Mouse (Mus musculus) intestine, embryonic 14.5 days (tissue): ENCODE measurements around the gene Pptc7. TPM values are rescaled to one million over a fixed set of nuclear protein-coding genes. Genes with fewer than 3 reads are reported as not detected.

Experiments
- ATAC-seq: fragments of 200-750 bp; cut with Nextera tagmentation; replicated peaks from 2 replicates; pipeline ENCODE4 v1.8.0; 2017; ENCODE audit warnings: low read depth, moderate number of reproducible peaks, moderate TSS enrichment, moderate library complexity; ENCODE audit not compliant: low FRiP score, low TSS enrichment
- DNase-seq: peaks from one replicate; pipeline ENCODE4 v3.0.0-alpha.2; 2018; ENCODE audit warnings: low spot score
- H3K27ac ChIP-seq: fragments of 300-500 bp; sonication (generic); 2 replicates; pipeline ENCODE4 v1.5.1; 2014; ENCODE audit warnings: low read depth, mild to moderate bottlenecking, control low read depth
- H3K27me3 ChIP-seq: fragments of 300-500 bp; sonication (generic); replicated peaks from 2 replicates; pipeline ENCODE4 v1.6.1; 2014; ENCODE audit warnings: low read length, control low read depth; ENCODE audit not compliant: control insufficient read depth, insufficient read depth
- H3K36me3 ChIP-seq: fragments of 300-500 bp; sonication (generic); 2 replicates; pipeline ENCODE4 v1.6.1; 2014; ENCODE audit warnings: low read length, control low read depth; ENCODE audit not compliant: control insufficient read depth, insufficient read depth
- H3K4me1 ChIP-seq: fragments of 300-500 bp; sonication (generic); replicated peaks from 2 replicates; pipeline ENCODE4 v1.6.1; 2014; ENCODE audit warnings: low read length, control low read depth, mixed read lengths; ENCODE audit not compliant: control insufficient read depth, insufficient read depth
- H3K4me2 ChIP-seq: fragments of 300-500 bp; sonication (generic); 2 replicates; pipeline ENCODE4 v1.6.1; 2014; ENCODE audit warnings: low read length
- H3K4me3 ChIP-seq: fragments of 300-500 bp; sonication (generic); 2 replicates; pipeline ENCODE4 v1.5.1; 2014; ENCODE audit warnings: low read depth, low read length, control low read depth, mixed read lengths
- H3K9ac ChIP-seq: fragments of 300-500 bp; sonication (generic); 2 replicates; pipeline ENCODE4 v1.6.1; 2014; ENCODE audit warnings: mild to moderate bottlenecking, low read length
- H3K9me3 ChIP-seq: fragments of 300-500 bp; sonication (generic); 2 replicates; pipeline ENCODE4 v1.6.1; 2016; ENCODE audit warnings: low read length, control low read depth; ENCODE audit not compliant: control insufficient read depth
- WGBS: fragments of 180-500 bp; shearing (Covaris S2); extraction: QIAGEN DNeasy Blood & Tissue Kit; methylation state at CpG from one replicate; pipeline ENCODE4 v1.1.7; 2014; 5-methylcytosine and 5-hydroxymethylcytosine counted together
- polyA plus RNA-seq: library from polyadenylated mRNA; unstranded; fragments of >200 nt; fragmentation: Nextera tagmentation; extraction: Ambion mirVana; gene quantifications from 2 replicates; pipeline ENCODE4 v1.2.1, GENCODE M21; 2014

The Pptc7 gene
- polyA plus RNA-seq, result 10.2 and 10.8 TPM in 2 replicates

GRCm38 (mm10) chr5:122284183-122285028 lies at the start of gene Pptc7:
Gene Pptc7 (plus strand): TSS chr5:122284365.
- H3K27ac ChIP-seq, result peak within 1 kb of the TSS; percentile 47; the same call in 1 of the 2 replicates
- peak within 1 kb of the TSS; percentile 91 for H3K4me3 ChIP-seq
- no peaks in the 10 kb centered on the region for H3K9me3 ChIP-seq
- under 1% methylated on average over 73 of the region's 114 CpGs for WGBS
- ATAC-seq, result peak; percentile 88
- peak within 1 kb of the TSS; percentile 81 for H3K9ac ChIP-seq
- H3K4me2 ChIP-seq, result peak within 1 kb of the TSS; percentile 98
- peaks cover 20% of the 10 kb centered on the region for H3K4me1 ChIP-seq
- H3K36me3 ChIP-seq, result no peaks in the 10 kb centered on the region
- no peaks in the 10 kb centered on the region for H3K27me3 ChIP-seq
- DNase-seq, result peak; percentile 94

- DNase-seq, result no peak
- Histone ChIP-seq H3K27me3 (no peaks in the 10 kb centered on the region), H3K4me3 (no peak overlapping the region), H3K36me3 (no peaks in the 10 kb centered on the region), H3K4me2 (no peak overlapping the region), H3K4me1 (peaks cover 6% of the 10 kb centered on the region), H3K27ac (no peak overlapping the region), H3K9me3 (no peaks in the 10 kb centered on the region), H3K9ac (no peak overlapping the region)
- WGBS, result 63% methylated on average over 9 of the region's 9 CpGs
- ATAC-seq, result no peak
Measured at GRCm38 (mm10) chr5:122235196-122235836, 48.8 kb upstream of the Pptc7 start.

DNA sequence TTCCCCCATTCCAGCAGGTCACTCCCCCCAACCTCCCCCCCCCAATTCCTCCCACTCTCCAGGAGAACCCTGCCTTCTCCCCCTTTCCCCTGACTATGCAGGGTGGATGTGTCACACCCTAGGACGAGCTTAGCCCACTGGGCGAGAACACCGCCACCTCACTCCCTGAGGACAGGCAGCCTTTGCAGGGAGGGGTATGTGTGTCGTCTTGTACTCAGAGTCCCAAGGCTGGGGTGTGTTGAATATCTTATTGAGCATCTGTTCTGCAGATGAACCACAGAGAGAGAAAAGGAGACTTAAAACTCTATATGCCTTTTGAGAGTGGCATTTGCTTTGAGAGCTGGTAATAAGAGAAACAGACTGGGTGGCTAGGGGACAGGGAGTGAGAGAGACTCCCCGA lies 47.0 kb upstream of the Pptc7 start:
- H3K9me3 ChIP-seq, result no peaks in the 10 kb centered on the region
- H3K4me2 ChIP-seq, result no peak overlapping the region
- no peak overlapping the region for H3K4me3 ChIP-seq
- H3K36me3 ChIP-seq, result 0 out of 2 replicates have a peak, but pooled peaks cover 11% of the 10 kb centered on the region
- ATAC-seq (no peak), DNase-seq (no peak)
- no peaks in the 10 kb centered on the region for H3K27me3 ChIP-seq
- no peak overlapping the region for H3K27ac ChIP-seq
- H3K9ac ChIP-seq, result no peak overlapping the region
- H3K4me1 ChIP-seq, result peaks cover 2% of the 10 kb centered on the region
- WGBS, result 66% methylated on average over 5 of the region's 5 CpGs

DNA sequence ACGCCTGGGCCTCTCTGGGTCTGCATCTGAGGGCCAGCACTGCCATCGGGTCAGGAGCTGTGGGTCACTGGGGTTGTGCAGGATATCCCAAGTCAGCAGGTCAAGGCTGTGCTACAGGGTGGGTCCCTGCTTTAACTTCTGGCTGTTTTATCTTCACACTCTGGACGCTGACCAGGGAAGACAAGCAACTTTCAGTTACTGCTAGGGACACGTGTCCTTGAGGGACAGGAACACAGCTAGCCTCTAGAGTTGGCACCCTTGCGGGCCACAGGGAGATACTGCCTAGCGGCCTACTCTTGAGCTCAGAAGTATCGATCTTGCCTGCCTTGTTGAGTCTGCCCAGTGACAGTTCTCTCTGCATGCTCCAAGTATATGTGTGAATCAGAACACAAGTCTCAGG lies 44.5 kb upstream of the Pptc7 start:
- 0 out of 2 replicates have a peak, but pooled peaks cover 16% of the 10 kb centered on the region for H3K36me3 ChIP-seq
- no peak overlapping the region for H3K9ac ChIP-seq
- WGBS, result 84% methylated on average over 7 of the region's 7 CpGs
- H3K4me2 ChIP-seq, result no peak overlapping the region
- ATAC-seq (no peak), DNase-seq (no peak)
- H3K27me3 ChIP-seq, result no peaks in the 10 kb centered on the region
- no peaks in the 10 kb centered on the region; the same call in 1 of the 2 replicates for H3K4me1 ChIP-seq
- no peaks in the 10 kb centered on the region for H3K9me3 ChIP-seq
- no peak overlapping the region for H3K27ac ChIP-seq
- H3K4me3 ChIP-seq, result no peak overlapping the region

- H3K27me3 ChIP-seq, result no peaks in the 10 kb centered on the region
- no peak overlapping the region for H3K4me2 ChIP-seq
- ATAC-seq (no peak), DNase-seq (no peak)
- no peaks in the 10 kb centered on the region for H3K9me3 ChIP-seq
- H3K36me3 ChIP-seq, result 0 out of 2 replicates have a peak, but pooled peaks cover 16% of the 10 kb centered on the region
- 90% methylated on average over 11 of the region's 11 CpGs for WGBS
- H3K27ac ChIP-seq, result no peak overlapping the region
- no peaks in the 10 kb centered on the region for H3K4me1 ChIP-seq
- no peak overlapping the region for H3K4me3 ChIP-seq
- no peak overlapping the region for H3K9ac ChIP-seq
Measured at GRCm38 (mm10) chr5:122240521-122240920, 43.6 kb upstream of the Pptc7 start.

- Histone ChIP-seq H3K4me1 (no peaks in the 10 kb centered on the region), H3K36me3 (0 out of 2 replicates have a peak, but pooled peaks cover 16% of the 10 kb centered on the region), H3K27ac (no peak overlapping the region), H3K4me2 (no peak overlapping the region), H3K4me3 (no peak overlapping the region), H3K27me3 (no peaks in the 10 kb centered on the region), H3K9ac (no peak overlapping the region), H3K9me3 (no peaks in the 10 kb centered on the region)
- WGBS, result 78% methylated on average over 1 of the region's 1 CpGs
- ATAC-seq (no peak), DNase-seq (no peak)
Measured at GRCm38 (mm10) chr5:122240989-122241388, 43.2 kb upstream of the Pptc7 start.

- Histone ChIP-seq H3K4me3 (no peak overlapping the region), H3K4me1 (no peaks in the 10 kb centered on the region), H3K27ac (no peak overlapping the region), H3K9ac (no peak overlapping the region), H3K4me2 (no peak overlapping the region), H3K36me3 (peaks cover 20% of the 10 kb centered on the region; the same call in 1 of the 2 replicates), H3K27me3 (no peaks in the 10 kb centered on the region), H3K9me3 (no peaks in the 10 kb centered on the region)
- no peak for ATAC-seq
- no peak for DNase-seq
- 84% methylated on average over 6 of the region's 6 CpGs for WGBS
Measured at GRCm38 (mm10) chr5:122242521-122243123, 41.5 kb upstream of the Pptc7 start.

- Histone ChIP-seq H3K4me1 (no peaks in the 10 kb centered on the region), H3K27ac (no peak overlapping the region), H3K4me2 (no peak overlapping the region), H3K9ac (no peak overlapping the region), H3K4me3 (no peak overlapping the region), H3K36me3 (peaks cover 29% of the 10 kb centered on the region), H3K27me3 (no peaks in the 10 kb centered on the region), H3K9me3 (no peaks in the 10 kb centered on the region)
- DNase-seq (no peak), ATAC-seq (no peak)
- 88% methylated on average over 17 of the region's 17 CpGs for WGBS
Measured at GRCm38 (mm10) chr5:122243781-122244523, 40.2 kb upstream of the Pptc7 start.
